Mouse (Mus musculus) brown adipose tissue, adult 24 weeks (tissue): Measurements from ENCODE around the gene Slit1. TPM values are rescaled to one million over a fixed set of nuclear protein-coding genes. Genes with fewer than 3 reads are reported as not detected.

ENCODE experiments used
- H3K27ac ChIP-seq: fragments of 200-500 bp; replicated peaks from 2 replicates; pipeline ENCODE4 v1.5.1; 2012; ENCODE audit warnings: low read depth, mild to moderate bottlenecking, low read length
- H3K4me1 ChIP-seq: fragments of 200-500 bp; 2 replicates; pipeline ENCODE4 v1.6.1; 2012; ENCODE audit warnings: low read length, mixed read lengths; ENCODE audit not compliant: control insufficient read depth, insufficient read depth, insufficient read length
- H3K4me3 ChIP-seq: fragments of 200-500 bp; 2 replicates; pipeline ENCODE4 v1.5.1; 2012; ENCODE audit warnings: low read depth, mild to moderate bottlenecking, low read length, moderate library complexity; ENCODE audit not compliant: insufficient read depth
- polyA plus RNA-seq: library from polyadenylated mRNA; stranded (reverse); fragments of >200 nt; gene quantifications from 2 replicates; pipeline ENCODE4 v1.2.4, GENCODE M21; 2012; ENCODE audit not compliant: missing spikeins, insufficient read depth, insufficient read length

Gene Slit1
- polyA plus RNA-seq, 1 experiment: not detected

DNA sequence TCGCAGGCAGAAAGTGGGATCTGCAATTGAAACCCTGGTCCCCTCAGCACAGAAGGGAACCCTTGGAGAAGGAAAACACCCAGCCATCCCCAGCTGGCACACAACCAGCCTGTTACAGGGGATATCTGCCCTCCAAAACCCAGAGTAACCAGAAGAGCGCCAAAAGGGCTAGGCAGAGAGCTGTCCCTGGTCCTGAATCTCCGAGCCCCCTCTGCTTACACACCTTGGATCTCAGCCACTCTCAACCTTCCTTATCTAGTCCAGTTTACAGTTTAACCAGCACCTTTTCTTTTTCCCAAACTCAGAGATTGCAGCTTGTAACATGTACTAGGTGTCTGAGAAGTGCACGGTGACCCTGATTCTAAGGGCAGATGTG, 82.5 kb downstream of the Slit1 start:
- no peak overlapping the region for H3K27ac ChIP-seq

DNA sequence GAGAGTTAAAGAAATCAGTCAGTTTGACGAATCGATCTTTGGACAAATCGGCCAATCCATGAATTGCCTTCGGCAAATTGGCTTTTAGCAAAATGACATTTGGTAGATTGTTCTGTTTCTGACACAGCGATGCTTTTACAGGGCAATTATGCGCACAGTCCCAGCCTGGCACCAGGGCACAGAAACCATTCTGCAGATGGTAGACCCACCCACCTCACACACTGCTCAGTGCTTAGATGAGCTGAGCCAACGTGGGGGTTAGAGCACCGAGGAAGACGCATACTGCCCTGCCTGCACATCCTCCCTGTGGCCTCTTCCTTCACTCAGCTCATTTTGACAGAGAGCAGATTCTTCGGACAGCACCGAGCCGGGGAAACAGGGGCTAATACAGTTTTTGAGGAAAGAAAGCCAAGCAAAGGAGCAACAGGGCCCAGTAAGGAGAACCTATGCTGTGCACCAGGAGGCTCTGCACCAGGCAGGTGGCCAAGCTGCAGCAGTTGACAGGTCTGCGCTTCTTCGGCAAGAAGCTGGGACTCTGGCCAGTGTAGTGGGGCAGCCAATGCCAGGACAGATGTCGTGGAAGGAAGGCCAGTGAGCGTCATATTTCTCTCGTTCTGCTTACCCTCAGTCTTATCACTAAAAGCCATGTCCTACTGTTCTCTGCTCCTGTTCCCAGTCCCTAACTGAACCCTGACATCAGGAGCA, 83.0 kb downstream of the Slit1 start:
- H3K4me3 ChIP-seq: no peak overlapping the region
- no peak overlapping the region for H3K27ac ChIP-seq
- H3K4me1 ChIP-seq: no peaks in the 10 kb centered on the region

More for the DNA sequence above, 82.5 kb downstream of the Slit1 start:
- Histone ChIP-seq H3K4me1 (no peaks in the 10 kb centered on the region), H3K4me3 (no peak overlapping the region)

DNA sequence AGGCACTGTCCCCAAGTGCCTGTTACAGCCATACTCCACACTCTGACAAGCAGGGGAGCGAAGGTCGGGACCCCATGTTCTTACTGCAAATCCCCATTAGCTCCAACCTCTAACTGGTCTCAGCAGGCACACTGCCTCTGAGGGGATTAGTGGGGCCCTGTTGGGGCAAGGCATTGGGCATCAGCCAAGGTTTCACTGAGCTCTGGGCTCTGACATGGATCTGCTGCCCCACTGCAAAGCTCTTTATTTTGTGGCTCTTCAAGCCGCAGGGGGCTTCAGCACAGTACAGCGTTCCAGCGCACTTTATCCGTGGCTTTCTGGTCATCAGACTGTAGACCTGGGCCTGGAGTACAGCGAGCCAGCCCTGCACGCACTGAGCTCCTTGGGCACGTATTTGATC, 86.0 kb downstream of the Slit1 start:
- H3K4me3 ChIP-seq: no peak overlapping the region
- no peaks in the 10 kb centered on the region for H3K4me1 ChIP-seq
- H3K27ac ChIP-seq: no peak overlapping the region

DNA sequence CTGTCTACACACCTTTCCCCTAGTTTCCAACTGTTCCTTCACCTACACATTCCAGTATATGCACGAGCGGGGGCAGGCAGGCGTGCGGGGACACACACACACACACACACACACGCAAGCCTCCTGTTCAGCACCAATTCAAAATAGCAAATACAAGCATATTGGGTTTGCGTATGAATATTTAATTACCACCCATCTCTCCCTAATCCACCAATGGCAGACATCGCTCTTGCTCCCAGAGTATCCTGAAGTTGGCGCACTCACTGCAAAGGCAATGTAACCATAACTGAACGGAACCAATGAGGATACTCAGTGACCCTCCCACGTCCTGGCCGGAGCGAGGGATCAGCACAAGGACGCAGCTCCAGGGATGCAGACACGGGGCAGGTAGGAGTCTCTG, 86.8 kb downstream of the Slit1 start:
- H3K4me3 ChIP-seq: no peak overlapping the region
- no peaks in the 10 kb centered on the region for H3K4me1 ChIP-seq
- no peak overlapping the region for H3K27ac ChIP-seq

DNA sequence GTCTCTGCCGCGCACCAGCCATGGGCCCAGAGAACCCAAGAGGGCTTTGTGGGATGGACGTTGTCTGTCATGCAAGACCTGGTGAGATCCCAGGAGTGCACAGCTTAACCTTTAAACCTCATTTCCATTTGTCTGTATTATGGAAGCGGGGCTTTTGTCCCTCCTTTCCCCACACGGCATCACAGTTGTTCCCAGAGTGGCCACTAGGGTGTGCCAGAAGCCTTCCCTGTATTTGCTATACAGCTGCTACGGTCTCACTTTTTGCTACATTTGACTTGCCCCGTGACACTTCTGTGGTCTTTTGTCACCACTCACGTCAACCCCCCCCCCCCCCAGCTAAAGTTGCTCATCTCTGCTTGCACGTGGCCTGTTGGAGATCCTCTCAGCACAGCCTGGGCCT, 87.5 kb downstream of the Slit1 start:
- Histone ChIP-seq H3K4me1 (no peaks in the 10 kb centered on the region), H3K4me3 (no peak overlapping the region), H3K27ac (no peak overlapping the region)

DNA sequence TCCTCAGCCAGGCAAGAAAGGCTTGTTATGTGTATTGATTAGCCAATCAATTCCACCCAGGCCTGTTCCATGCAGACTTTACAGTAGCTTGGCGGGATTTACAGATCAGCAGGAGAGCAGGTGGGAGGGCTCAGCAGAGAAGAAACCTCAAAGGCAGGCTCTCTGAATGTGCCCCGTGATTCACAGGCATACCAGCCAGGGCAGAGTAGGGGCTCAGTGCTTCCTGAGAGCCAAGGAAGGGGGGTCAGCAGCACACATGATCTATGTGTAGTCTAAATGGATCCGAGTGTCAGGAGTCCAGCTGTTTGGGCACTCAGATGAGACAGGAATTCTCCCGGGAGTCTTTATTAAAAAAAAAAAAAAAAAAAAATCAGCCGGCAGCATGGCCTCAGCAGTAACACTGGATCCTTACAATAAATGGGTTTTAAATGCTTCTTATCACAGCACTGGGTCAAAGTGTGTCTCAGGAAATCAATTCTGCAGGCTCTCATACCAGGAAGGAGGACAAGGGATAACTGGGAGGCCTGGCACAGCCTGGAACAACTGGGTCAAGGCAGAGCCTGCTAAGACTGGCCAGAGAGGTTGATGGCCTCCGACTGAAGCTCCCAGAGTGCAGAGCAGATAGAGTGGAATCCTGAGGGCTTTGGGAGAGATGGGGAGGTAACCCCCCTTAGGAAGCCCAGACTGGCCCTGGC, 88.2 kb downstream of the Slit1 start:
- no peaks in the 10 kb centered on the region for H3K4me1 ChIP-seq
- no peak overlapping the region for H3K4me3 ChIP-seq
- no peak overlapping the region for H3K27ac ChIP-seq

DNA sequence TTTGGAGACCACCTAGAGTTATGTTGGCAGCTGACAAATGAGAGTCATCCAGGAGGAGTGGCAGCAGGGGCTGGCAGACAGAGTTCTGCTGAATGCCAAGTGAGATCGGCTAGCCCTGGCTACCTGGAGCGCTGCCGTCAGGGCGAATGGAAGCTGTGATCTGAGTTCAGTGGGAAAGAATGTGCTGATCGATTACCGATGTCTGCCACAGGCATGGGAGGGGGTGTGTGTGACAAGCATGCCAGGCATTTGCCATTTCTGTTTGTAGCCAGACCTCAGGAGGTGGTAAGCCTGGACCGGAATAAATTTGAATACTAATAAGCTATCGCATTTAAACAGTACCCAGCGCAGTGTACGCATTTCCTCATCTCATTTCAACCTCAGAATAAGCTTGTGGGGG, 91.5 kb downstream of the Slit1 start:
- no peaks in the 10 kb centered on the region for H3K4me1 ChIP-seq
- H3K27ac ChIP-seq: no peak overlapping the region
- no peak overlapping the region for H3K4me3 ChIP-seq

DNA sequence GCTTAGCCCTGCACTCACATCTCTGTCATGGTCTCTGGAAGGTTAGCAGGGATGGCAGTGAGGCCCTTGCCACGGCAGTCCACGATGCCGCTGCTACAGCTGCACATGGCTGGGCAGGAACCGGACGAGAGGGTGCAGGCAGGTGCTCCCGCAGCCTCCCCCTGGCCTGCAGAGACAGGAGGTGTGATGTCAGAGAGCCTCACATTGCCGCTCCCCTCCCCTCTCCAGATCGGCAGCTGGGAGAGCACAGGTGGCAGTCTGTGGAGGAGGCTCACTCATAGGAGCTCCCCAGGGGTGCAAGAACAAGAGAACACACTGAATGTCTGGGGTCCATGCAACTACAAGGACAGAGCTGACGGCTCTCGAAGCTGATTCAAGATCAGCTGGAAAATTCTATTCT, 94.1 kb downstream of the Slit1 start:
- no peaks in the 10 kb centered on the region for H3K4me1 ChIP-seq
- no peak overlapping the region for H3K4me3 ChIP-seq
- no peak overlapping the region for H3K27ac ChIP-seq

DNA sequence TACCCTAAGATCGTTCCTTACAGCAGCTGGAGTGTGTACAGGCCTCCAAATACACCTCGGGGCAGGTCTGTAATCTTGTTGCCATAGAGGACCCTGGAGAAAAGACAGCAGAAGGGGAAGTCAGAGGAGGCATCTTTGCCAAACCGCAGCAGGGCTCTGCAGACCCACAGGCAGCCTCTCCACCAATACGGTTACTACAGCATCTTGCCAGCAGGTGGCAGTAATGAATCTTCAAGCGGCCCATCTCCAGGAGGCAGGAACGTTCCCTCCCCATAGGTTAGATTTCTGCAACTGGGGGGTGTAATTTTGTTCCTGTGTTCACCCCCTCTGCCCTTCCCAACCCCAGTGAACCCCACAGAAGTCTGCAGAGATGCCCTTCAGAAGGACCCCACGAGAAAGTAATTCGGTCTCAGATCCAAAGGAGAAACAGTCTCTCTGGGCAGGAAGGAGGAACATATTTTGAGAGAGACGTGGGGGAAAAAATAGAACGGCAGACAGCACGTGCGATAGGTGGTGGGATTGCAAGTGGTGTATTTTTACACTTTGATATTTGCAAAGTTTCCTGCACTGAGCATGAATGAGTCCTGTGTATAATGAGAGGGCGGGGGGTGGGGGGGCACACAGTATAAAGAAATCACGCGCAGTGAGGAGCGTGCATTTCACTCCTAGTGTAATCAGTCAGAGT, 96.4 kb downstream of the Slit1 start:
- no peaks in the 10 kb centered on the region for H3K4me1 ChIP-seq
- no peak overlapping the region for H3K4me3 ChIP-seq
- H3K27ac ChIP-seq: no peak overlapping the region

DNA sequence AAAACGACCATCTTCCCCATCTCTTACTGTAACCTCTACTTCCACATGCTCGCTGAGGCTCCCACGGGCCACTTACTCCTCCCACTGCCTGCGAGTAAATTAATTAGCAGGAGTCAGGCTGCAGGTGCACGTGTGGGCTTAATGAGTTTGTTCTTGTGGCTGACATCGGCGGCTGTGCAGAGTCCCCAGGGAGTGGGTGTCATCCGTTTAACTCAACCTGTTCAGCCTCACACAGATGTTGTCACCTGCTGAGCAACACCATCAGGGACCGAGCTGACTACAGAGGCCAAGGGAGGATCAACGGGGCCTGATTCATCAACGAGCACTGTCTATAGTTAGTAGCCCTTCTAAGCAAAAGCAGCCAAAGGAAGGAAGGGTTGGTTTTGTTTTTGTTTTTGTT, 100.5 kb downstream of the Slit1 start:
- Histone ChIP-seq H3K27ac (no peak overlapping the region), H3K4me3 (no peak overlapping the region), H3K4me1 (no peaks in the 10 kb centered on the region)

DNA sequence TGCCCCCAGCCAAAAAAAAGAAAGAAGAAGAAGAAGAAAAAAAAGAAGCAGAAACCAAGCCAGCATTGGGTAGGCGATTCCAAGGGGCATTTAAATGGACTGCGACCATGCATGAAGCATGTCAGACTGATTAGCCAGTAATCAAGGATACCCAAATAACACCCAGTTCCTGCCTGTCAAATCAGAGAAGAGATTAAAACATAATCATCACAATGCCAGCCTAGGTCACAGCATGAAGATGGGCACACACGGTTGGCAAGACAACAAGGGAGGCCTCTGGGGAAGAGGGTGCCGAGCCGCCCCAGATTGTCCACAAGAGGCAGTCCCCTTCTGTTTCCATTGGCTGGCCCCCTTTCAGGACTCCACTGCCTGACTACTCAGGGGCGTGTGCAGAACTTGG, 108.5 kb downstream of the Slit1 start:
- Histone ChIP-seq H3K4me3 (no peak overlapping the region), H3K4me1 (no peaks in the 10 kb centered on the region), H3K27ac (no peak overlapping the region)

DNA sequence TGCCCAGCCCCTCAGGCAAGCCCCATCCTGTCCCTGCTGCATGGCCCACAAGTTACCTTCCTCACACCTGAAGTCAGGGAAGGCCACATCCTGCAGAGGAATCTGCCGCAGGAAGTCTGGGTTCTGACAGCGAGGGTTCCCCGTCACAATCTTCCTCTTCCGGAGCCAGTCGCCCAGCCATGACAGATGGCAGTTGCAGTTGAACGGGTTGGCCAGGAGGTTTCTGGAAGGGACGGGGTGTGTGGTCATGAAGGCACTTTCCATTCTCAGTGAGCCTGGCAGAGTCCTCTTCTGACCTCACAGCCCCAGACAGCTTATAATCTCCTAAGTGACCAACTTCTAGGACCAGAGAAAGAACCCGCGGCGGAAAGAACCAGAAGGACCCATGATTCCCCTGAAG, 109.4 kb downstream of the Slit1 start:
- Histone ChIP-seq H3K4me1 (no peaks in the 10 kb centered on the region), H3K4me3 (no peak overlapping the region), H3K27ac (no peak overlapping the region)

DNA sequence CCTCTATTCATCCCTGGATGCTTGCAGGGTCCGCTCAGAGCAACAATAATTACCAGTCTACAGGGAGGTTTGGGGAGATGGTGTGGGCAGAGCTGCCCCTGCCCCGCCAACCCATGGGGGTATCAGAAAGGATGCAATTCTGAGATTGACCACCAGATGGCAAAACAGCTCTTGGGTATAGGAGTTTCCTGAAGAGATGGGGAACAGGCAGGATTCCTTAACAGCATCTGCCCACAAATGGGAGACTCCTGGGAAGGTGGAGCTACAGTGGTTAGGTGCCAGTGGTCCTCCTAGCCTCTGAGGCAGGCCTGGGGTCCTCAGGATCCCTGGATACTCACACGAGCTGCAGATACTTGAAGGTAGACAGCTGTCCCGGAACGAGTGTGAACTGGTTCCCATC, 113.9 kb downstream of the Slit1 start:
- no peak overlapping the region for H3K27ac ChIP-seq
- H3K4me3 ChIP-seq: no peak overlapping the region
- H3K4me1 ChIP-seq: no peaks in the 10 kb centered on the region

DNA sequence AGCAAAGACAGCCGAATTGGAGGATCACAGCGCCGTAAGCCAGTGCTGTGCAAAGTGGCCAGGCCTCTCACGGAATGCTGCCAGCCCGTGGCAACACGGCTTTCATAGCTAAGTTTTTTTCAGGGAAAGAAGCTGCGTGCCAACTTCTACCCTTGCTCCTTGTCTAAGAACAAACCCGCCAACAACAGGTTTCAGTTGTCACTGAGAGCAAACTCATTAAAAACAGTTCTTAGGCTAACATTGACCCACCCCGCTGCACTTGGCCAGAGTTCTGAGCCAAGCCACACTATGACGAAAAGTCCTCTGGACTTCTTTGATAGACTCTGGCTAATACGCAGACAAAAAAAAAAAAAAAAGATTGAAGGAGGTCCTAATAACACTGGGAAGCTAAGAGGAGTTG, 114.5 kb downstream of the Slit1 start:
- Histone ChIP-seq H3K4me1 (no peaks in the 10 kb centered on the region), H3K27ac (no peak overlapping the region), H3K4me3 (no peak overlapping the region)

DNA sequence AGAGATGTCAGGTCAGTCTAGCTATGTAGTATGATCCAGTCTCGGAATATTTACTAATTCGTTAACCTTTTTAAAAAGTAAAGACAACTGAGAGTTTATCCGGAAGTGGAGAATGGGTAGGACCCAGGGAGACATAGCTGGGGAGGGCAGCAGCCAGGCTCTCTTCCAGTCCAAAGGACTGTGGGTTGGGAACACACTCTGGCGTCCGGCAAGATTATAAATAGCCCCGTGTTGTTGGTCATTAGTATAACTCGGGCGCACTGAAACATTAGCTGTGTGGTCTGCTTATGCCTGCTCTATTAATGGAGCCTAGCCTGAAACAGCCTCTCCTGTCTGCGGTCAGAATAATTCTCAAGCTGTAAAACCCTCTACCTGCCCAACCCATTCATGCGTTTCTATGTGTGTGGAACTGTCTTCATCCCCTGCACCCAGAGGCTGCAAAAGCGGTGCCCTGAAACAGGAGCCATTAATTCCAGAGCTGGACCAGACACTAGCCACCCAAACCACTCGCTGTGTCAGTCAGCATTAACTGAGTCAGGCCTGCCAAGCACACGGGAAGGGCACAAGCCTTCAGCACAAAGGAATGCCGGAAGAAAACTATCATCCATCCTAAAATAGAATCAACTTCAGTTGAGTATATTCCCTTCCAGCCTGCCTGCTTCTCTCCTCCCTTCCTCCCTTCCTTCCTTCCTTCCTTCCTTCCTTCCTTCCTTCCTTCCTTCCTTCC, 122.9 kb downstream of the Slit1 start:
- Histone ChIP-seq H3K4me3 (no peak overlapping the region), H3K4me1 (no peaks in the 10 kb centered on the region), H3K27ac (no peak overlapping the region)
